Mouse (Mus musculus) cerebellum, adult 2 months (tissue): Measurements from ENCODE around the gene Ccdc182.

Experiments
- CTCF ChIP-seq: fragments of 200-500 bp; IDR thresholded peaks from 2 replicates; pipeline ENCODE4 v1.5.1; 2011; ENCODE audit warnings: low read depth, mild to moderate bottlenecking, control low read depth, low read length, moderate library complexity, borderline replicate concordance; ENCODE audit not compliant: insufficient read depth
- POLR2A ChIP-seq: fragments of 200-500 bp; IDR thresholded peaks from 2 replicates; pipeline ENCODE4 v1.6.1; 2011; ENCODE audit warnings: low read length, control low read depth, borderline replicate concordance; ENCODE audit not compliant: insufficient read depth

- TF ChIP-seq CTCF (no peak), POLR2A (no peak)
Observed at GRCm38 (mm10) chr11:88258212-88258611, 35.6 kb upstream of the Ccdc182 start.
